Mouse (Mus musculus): ENCODE data around the gene Ampd1. TPM values are rescaled to one million over a fixed set of nuclear protein-coding genes. Genes with fewer than 3 reads are reported as not detected.

Gene Ampd1
- polyA plus RNA-seq, 1 experiment = not detected

DNA sequence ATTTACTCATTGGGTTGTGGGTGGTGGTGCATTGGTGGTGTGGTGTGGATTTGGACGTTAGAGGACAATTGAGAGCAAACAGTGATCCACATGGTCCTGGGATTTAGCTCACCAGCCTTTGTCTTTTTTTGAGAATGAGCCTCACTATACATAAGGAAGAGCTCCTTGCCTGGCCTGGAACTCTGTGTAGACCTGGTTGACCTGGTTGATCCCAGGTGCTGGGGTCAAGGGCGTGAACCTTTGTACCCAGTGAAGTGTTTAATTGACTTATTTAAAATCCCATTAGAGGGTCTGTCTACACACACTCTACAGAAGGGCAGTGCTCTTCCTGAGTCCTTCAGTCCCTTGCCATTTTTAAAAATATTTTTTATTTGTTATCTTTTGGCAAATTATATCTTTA, 71.5 kb downstream of the Ampd1 start:
- H3K4me3 ChIP-seq (ENCODE audit: insufficient read depth, low read length) = no peak overlapping the region
- peaks cover 3% of the 10 kb centered on the region; the same call in 1 of the 2 replicates for H3K4me1 ChIP-seq (ENCODE audit: control insufficient read depth, insufficient read depth, low read length)
- no peak for TF ChIP-seq CTCF (IDR thresholded peaks at IDR 0.05; ENCODE audit: borderline replicate concordance, insufficient read depth, low read length)
- TF ChIP-seq POLR2A (IDR thresholded peaks at IDR 0.05; ENCODE audit: low read depth, low read length) = no peak
- H3K27ac ChIP-seq (ENCODE audit: insufficient read depth, low read length) = no peak overlapping the region

DNA sequence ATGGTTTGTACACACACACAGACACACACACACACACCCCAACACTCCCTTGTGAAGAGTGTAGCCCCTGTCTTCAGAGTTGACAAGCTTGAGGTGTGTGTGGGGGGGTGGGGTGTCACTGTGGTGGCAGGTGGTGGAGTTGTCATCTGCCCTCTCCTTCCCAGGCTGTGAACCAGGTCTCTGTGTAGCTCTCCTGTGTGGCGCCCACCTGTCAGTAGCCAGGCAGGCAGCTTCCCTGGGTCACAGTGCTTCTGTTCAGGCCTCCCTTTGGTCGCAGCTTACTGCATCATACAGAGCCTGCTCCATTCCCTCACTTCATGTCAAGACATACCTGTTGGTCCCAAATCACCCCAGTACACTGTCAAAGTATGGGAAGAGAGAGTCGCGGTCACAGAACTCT, 72.0 kb downstream of the Ampd1 start:
- no peak for TF ChIP-seq POLR2A (IDR thresholded peaks at IDR 0.05; ENCODE audit: low read depth, low read length)
- TF ChIP-seq CTCF (IDR thresholded peaks at IDR 0.05; ENCODE audit: borderline replicate concordance, insufficient read depth, low read length) = no peak
- Histone ChIP-seq H3K27ac (ENCODE audit: insufficient read depth, low read length) (no peak overlapping the region), H3K4me1 (ENCODE audit: control insufficient read depth, insufficient read depth, low read length) (peaks cover 3% of the 10 kb centered on the region; the same call in 1 of the 2 replicates), H3K4me3 (ENCODE audit: insufficient read depth, low read length) (no peak overlapping the region)

DNA sequence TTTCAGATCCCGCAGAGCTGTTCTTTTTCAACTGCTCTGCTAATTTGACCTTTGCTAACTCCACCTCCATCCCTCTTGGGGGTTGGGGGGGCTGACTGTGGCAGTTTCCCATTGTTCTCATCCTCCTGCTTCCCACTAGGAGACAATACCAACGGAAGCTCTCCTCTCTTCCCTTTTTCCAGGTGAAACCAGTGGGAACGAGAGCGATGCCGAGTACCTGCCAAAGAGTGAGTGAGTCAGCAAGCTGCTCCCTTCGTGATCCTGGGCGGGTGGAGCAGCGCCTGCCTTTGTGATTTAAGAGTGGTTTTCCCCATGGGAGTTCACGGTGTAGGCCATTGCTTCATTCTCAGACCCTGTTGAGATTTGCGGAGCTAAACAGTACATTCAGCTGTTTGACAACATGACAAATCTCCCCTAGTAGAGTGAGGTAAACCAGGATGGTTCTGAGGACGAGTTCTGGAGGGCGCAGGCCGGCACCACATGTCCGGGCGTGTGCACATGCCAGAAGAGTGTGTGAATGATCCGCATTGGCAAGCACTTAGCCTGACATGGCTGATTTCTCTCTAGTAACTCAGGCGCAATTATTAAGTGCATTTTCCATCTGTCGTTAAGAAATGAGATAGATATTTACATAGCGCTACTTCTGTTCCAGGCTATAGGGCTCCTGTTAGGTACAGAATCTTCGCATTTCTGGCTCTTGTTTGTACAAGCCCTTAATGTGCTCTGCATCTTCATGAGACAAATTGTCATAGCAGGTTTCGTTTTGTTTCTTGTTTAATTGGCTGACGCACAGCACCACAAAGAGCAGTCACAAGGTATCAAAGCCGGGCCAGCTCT, 72.7 kb downstream of the Ampd1 start:
- Histone ChIP-seq H3K4me1 (ENCODE audit: control insufficient read depth, insufficient read depth, low read length) (no peaks in the 10 kb centered on the region), H3K27ac (ENCODE audit: insufficient read depth, low read length) (peak overlapping the region; percentile 5; the same call in 1 of the 2 replicates), H3K4me3 (ENCODE audit: insufficient read depth, low read length) (no peak overlapping the region)
- no peak for TF ChIP-seq CTCF (IDR thresholded peaks at IDR 0.05; ENCODE audit: borderline replicate concordance, insufficient read depth, low read length)
- TF ChIP-seq POLR2A (IDR thresholded peaks at IDR 0.05; ENCODE audit: low read depth, low read length) = no peak

DNA sequence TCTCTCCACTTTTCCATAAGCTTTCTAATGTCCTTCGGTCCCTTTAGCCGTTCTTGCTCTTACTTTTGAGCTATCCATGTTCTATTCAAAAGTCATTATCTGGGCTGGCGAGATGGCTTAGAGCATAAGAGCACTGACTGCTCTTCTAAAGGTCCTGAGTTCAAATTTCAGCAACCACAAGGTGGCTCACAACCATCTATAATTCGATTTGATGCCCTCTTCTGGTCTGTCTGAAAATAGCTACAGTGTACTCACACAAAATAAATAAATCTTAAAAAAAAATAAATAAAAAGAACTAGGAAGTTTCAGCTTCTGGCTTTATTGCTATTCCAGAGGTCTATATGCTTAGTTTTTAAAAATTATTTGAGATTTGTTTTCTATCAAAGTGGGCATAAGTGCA, 74.0 kb downstream of the Ampd1 start:
- no peak for TF ChIP-seq CTCF (IDR thresholded peaks at IDR 0.05; ENCODE audit: borderline replicate concordance, insufficient read depth, low read length)
- no peak for TF ChIP-seq POLR2A (IDR thresholded peaks at IDR 0.05; ENCODE audit: low read depth, low read length)
- H3K4me1 ChIP-seq (ENCODE audit: control insufficient read depth, insufficient read depth, low read length) = no peaks in the 10 kb centered on the region
- no peak overlapping the region for H3K27ac ChIP-seq (ENCODE audit: insufficient read depth, low read length)
- H3K4me3 ChIP-seq (ENCODE audit: insufficient read depth, low read length) = no peak overlapping the region

DNA sequence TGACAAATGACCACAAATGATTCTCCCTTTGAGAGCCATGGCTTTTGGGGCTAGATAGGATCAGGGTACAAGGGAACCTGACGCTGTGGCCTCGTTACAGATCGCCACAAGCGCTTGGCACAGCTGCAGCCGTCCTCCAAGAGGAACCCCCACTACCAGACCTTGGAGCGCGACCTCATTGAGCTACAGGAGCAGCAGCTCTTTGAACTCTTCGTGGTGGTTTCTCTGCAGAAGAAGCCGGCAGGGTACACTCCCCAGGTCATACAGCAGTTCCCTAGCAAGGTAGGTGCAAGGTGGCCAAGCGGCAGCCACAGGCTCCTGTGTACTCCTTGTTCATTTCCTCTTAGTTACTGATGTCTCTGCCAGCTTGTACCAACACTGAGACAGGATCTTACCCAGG, 75.1 kb downstream of the Ampd1 start:
- H3K4me3 ChIP-seq (ENCODE audit: insufficient read depth, low read length) = no peak overlapping the region
- TF ChIP-seq POLR2A (IDR thresholded peaks at IDR 0.05; ENCODE audit: low read depth, low read length) = no peak
- TF ChIP-seq CTCF (IDR thresholded peaks at IDR 0.05; ENCODE audit: borderline replicate concordance, insufficient read depth, low read length) = no peak
- H3K27ac ChIP-seq (ENCODE audit: insufficient read depth, low read length) = no peak overlapping the region
- H3K4me1 ChIP-seq (ENCODE audit: control insufficient read depth, insufficient read depth, low read length) = no peaks in the 10 kb centered on the region

Other genes starting within 250 kb of the Ampd1 start
- gene Sycp1, start 137.9 kb upstream of the Ampd1 start, polyA plus RNA-seq (2011; ENCODE audit: insufficient read length, low read depth, missing spikeins) = not detected in 2 replicates
- gene Nr1h5, start 109.9 kb upstream of the Ampd1 start, polyA plus RNA-seq (2011; ENCODE audit: insufficient read length, low read depth, missing spikeins) = not detected in 2 replicates
- 65.7 and 76.1 TPM in 2 replicates for gene Sike1, start 78.3 kb upstream of the Ampd1 start, polyA plus RNA-seq (2011; ENCODE audit: insufficient read length, low read depth, missing spikeins)
- 496 and 517 TPM in 2 replicates for gene Csde1, start 53.6 kb upstream of the Ampd1 start, polyA plus RNA-seq (2011; ENCODE audit: insufficient read length, low read depth, missing spikeins)
- gene Nras, start 15.7 kb upstream of the Ampd1 start, polyA plus RNA-seq (2011; ENCODE audit: insufficient read length, low read depth, missing spikeins) = 92.3 and 105 TPM in 2 replicates
- 4.8 and 5.3 TPM in 2 replicates for gene Dennd2c, start 28.6 kb downstream of the Ampd1 start, polyA plus RNA-seq (2011; ENCODE audit: insufficient read length, low read depth, missing spikeins)
- gene Bcas2, start 97.6 kb downstream of the Ampd1 start, polyA plus RNA-seq (2011; ENCODE audit: insufficient read length, low read depth, missing spikeins) = 91.1 and 111 TPM in 2 replicates
- gene Trim33, start 205.3 kb downstream of the Ampd1 start, polyA plus RNA-seq (2011; ENCODE audit: insufficient read length, low read depth, missing spikeins) = 43.5 and 47.5 TPM in 2 replicates